Mouse (Mus musculus) CH12.LX (cell line): Measurements from ENCODE around the gene Exoc3. TPM values are rescaled to one million over a fixed set of nuclear protein-coding genes. Genes with fewer than 3 reads are reported as not detected.

Experiments
- DNase-seq: peaks from one replicate; pipeline ENCODE4 v3.0.0-alpha.2; 2013; ENCODE audit errors: extremely low read depth
- H3K27ac ChIP-seq: 2 replicates; pipeline ENCODE4 v1.5.1; 2012; ENCODE audit warnings: low read depth, mild to moderate bottlenecking, control low read depth, moderate library complexity; ENCODE audit not compliant: insufficient read depth
- H3K27me3 ChIP-seq: replicated peaks from 2 replicates; pipeline ENCODE3; 2012; ENCODE audit warnings: inconsistent platforms
- H3K36me3 ChIP-seq, 2 experiments: replicated peaks in 1 of 2; 2 replicates each; pipeline versions ENCODE3 to v1.6.1; 2012; ENCODE audit warnings: inconsistent platforms in 1 of 2, low read length in 1 of 2, mild to moderate bottlenecking in 1 of 2, mixed read lengths in 1 of 2, moderate library complexity in 1 of 2; ENCODE audit not compliant: control insufficient read depth in 1 of 2, insufficient read depth in 1 of 2
- H3K4me1 ChIP-seq, 2 experiments: 2 replicates each; pipeline ENCODE4 v1.6.1; 2012; ENCODE audit warnings: inconsistent platforms in 1 of 2, moderate library complexity in 1 of 2; ENCODE audit not compliant: insufficient read depth in 2 of 2, control insufficient read depth in 1 of 2
- H3K4me2 ChIP-seq: 2 replicates; pipeline ENCODE4 v1.6.1; 2012; ENCODE audit warnings: low read depth, mild to moderate bottlenecking, control low read depth; ENCODE audit not compliant: poor library complexity, insufficient read depth, severe bottlenecking
- H3K4me3 ChIP-seq, 3 experiments: fragments of 150-350 bp in 1 of 3; sonication (generic) in 1 of 3; replicated peaks in 1 of 3; 2 replicates each; pipeline versions ENCODE3 to v1.5.1; 2011 to 2012; ENCODE audit warnings: low read depth in 2 of 3, low read length in 2 of 3, mild to moderate bottlenecking in 2 of 3, moderate library complexity in 2 of 3, control low read depth in 1 of 3, improper control_type of control experiment in 1 of 3, inconsistent platforms in 1 of 3, mixed read lengths in 1 of 3; ENCODE audit not compliant: poor library complexity in 1 of 3
- H3K79me2 ChIP-seq: replicated peaks from 2 replicates; pipeline ENCODE4 v1.6.1; 2012; ENCODE audit warnings: mild to moderate bottlenecking, moderate library complexity; ENCODE audit not compliant: control insufficient read depth, poor library complexity, insufficient read depth, severe bottlenecking; ENCODE audit errors: extremely low read depth
- H3K9ac ChIP-seq: 2 replicates; pipeline ENCODE4 v1.6.1; 2012; ENCODE audit warnings: low read depth, mild to moderate bottlenecking, control low read depth, moderate library complexity; ENCODE audit not compliant: insufficient read depth
- H3K9me3 ChIP-seq: replicated peaks from 2 replicates; pipeline ENCODE3; 2012; ENCODE audit warnings: low read length, inconsistent platforms, mixed read lengths
- BHLHE40 ChIP-seq: IDR thresholded peaks from 2 replicates; pipeline ENCODE4 v1.6.1; 2011; ENCODE audit warnings: mild to moderate bottlenecking, low read depth, low read length, improper control_type of control experiment
- CHD1 ChIP-seq: IDR thresholded peaks from 2 replicates; pipeline ENCODE4 v1.6.1; 2012; ENCODE audit warnings: low read depth, low read length, improper control_type of control experiment, inconsistent platforms
- HCFC1 ChIP-seq: IDR thresholded peaks from 2 replicates; pipeline ENCODE4 v1.6.1; 2012; ENCODE audit warnings: low read depth, mild to moderate bottlenecking, inconsistent platforms, low read length, improper control_type of control experiment
- JUN ChIP-seq: IDR thresholded peaks from 2 replicates; pipeline ENCODE4 v1.6.1; 2011; ENCODE audit warnings: low read depth, mild to moderate bottlenecking, low read length, improper control_type of control experiment, moderate library complexity; ENCODE audit not compliant: insufficient read depth
- JUND ChIP-seq: conservative IDR thresholded peaks from 2 replicates; pipeline ENCODE4 v1.6.1; 2011; ENCODE audit warnings: low read depth, low read length, improper control_type of control experiment
- KAT2A ChIP-seq: IDR thresholded peaks from 2 replicates; pipeline ENCODE4 v1.6.1; 2012; ENCODE audit warnings: low read length, improper control_type of control experiment, inconsistent platforms; ENCODE audit not compliant: insufficient replicate concordance
- MAFK ChIP-seq: IDR thresholded peaks from 2 replicates; pipeline ENCODE4 v1.6.1; 2011; ENCODE audit warnings: low read length, improper control_type of control experiment; ENCODE audit not compliant: insufficient replicate concordance
- MXI1 ChIP-seq: IDR thresholded peaks from 2 replicates; pipeline ENCODE4 v1.6.1; 2011; ENCODE audit warnings: mild to moderate bottlenecking, low read depth, low read length, improper control_type of control experiment
- NELFE ChIP-seq: IDR thresholded peaks from 2 replicates; pipeline ENCODE4 v1.6.1; 2011; ENCODE audit warnings: low read depth, low read length, improper control_type of control experiment
- POLR2A ChIP-seq: IDR thresholded peaks from 2 replicates; pipeline ENCODE4 v1.6.1; 2011; ENCODE audit warnings: low read depth, mild to moderate bottlenecking, improper control_type of control experiment, low read length
- RAD21 ChIP-seq: IDR thresholded peaks from 2 replicates; pipeline ENCODE4 v1.6.1; 2011; ENCODE audit warnings: low read depth, mild to moderate bottlenecking, low read length, improper control_type of control experiment, moderate library complexity
- RCOR1 ChIP-seq: conservative IDR thresholded peaks from 2 replicates; pipeline ENCODE4 v1.6.1; 2012; ENCODE audit warnings: low read depth, mild to moderate bottlenecking, inconsistent platforms, low read length, improper control_type of control experiment
- TCF12 ChIP-seq: IDR thresholded peaks from 2 replicates; pipeline ENCODE4 v1.6.1; 2014; ENCODE audit warnings: low read depth, mild to moderate bottlenecking, inconsistent platforms, low read length, improper control_type of control experiment
- USF1 ChIP-seq: IDR thresholded peaks from 2 replicates; pipeline ENCODE4 v1.6.1; 2014; ENCODE audit warnings: low read depth, mild to moderate bottlenecking, inconsistent platforms, low read length, improper control_type of control experiment
- USF2 ChIP-seq: conservative IDR thresholded peaks from 2 replicates; pipeline ENCODE4 v1.6.1; 2011; ENCODE audit warnings: low read depth, low read length, improper control_type of control experiment
- ZKSCAN1 ChIP-seq: IDR thresholded peaks from 2 replicates; pipeline ENCODE4 v1.6.1; 2012; ENCODE audit warnings: low read depth, inconsistent platforms, low read length, improper control_type of control experiment, borderline replicate concordance
- ZMIZ1 ChIP-seq: IDR thresholded peaks from 2 replicates; pipeline ENCODE4 v1.6.1; 2012; ENCODE audit warnings: low read depth, mild to moderate bottlenecking, inconsistent platforms, low read length, improper control_type of control experiment
- ZNF384 ChIP-seq: IDR thresholded peaks from 2 replicates; pipeline ENCODE4 v1.6.1; 2012; ENCODE audit warnings: low read depth, low read length, improper control_type of control experiment, inconsistent platforms
- dilution Hi-C: fragments of 300-500 bp; cut with MboI; formaldehyde crosslinking; loops from 2 replicates; pipeline ENCODE4 v1.14.3; 2020; ENCODE audit warnings: low sequenced_read_pairs; ENCODE audit not compliant: extremely low pct_unique_long_range_greater_than_20kb, extremely low pct_ligation_motif_present
- in situ Hi-C: fragments of 300-500 bp; cut with MboI; formaldehyde crosslinking; loops from 3 replicates; pipeline ENCODE4 v1.14.3; 2019; ENCODE audit warnings: low sequenced_read_pairs, low pct_ligation_motif_present, low pct_unique_long_range_greater_than_20kb, mixed read lengths
- polyA plus RNA-seq: library from polyadenylated mRNA; unstranded; fragments of >175 nt; gene quantifications from 2 replicates; pipeline ENCODE4 v1.2.1, GENCODE M21; 2012; ENCODE audit warnings: low read depth; ENCODE audit not compliant: insufficient read length
- total RNA-seq, 2 experiments: library from RNA; depleted of rRNA; stranded (reverse); fragments of 300-350 nt in 1 of 2; fragments of >200 nt in 1 of 2; gene quantifications; 2 replicates each; pipeline ENCODE4 v1.2.3; 2012 to 2014

The Exoc3 gene
- total and polyA plus RNA-seq, 3 experiments, result 23.3 to 28.9 (median 26.5) TPM

- no peaks in the 10 kb centered on the region for H3K27me3 ChIP-seq
- no peak overlapping the region for H3K4me3 ChIP-seq
- no peak overlapping the region for H3K4me2 ChIP-seq
- no peaks in the 10 kb centered on the region for H3K79me2 ChIP-seq
- peaks cover 22 to 59% of the 10 kb centered on the region in 2 experiments for H3K36me3 ChIP-seq
- H3K27ac ChIP-seq, result no peak overlapping the region
- no peak for DNase-seq
- no peak overlapping the region for H3K9ac ChIP-seq
- TF ChIP-seq MXI1, result no peak
- TF ChIP-seq NELFE, result no peak
- TF ChIP-seq RCOR1, result no peak
- TF ChIP-seq CHD1, result no peak
- TF ChIP-seq KAT2A, result no peak
- TF ChIP-seq HCFC1, result no peak
- no peak for TF ChIP-seq USF2
- no peak for TF ChIP-seq BHLHE40
- no peak for TF ChIP-seq USF1
- TF ChIP-seq JUN, result no peak
- TF ChIP-seq ZNF384, result no peak
- TF ChIP-seq POLR2A, result no peak
- no peak for TF ChIP-seq MAFK
- no peak for TF ChIP-seq JUND
- no peak for TF ChIP-seq RAD21
- TF ChIP-seq ZKSCAN1, result no peak
- dilution Hi-C loops (no loop called here), in situ Hi-C loops (no loop called here)
- H3K9me3 ChIP-seq, result no peaks in the 10 kb centered on the region
- no peaks in the 10 kb centered on the region for H3K4me1 ChIP-seq
Measured at GRCm38 (mm10) chr13:74169446-74170164, 38.9 kb downstream of the Exoc3 start.

GRCm38 (mm10) chr13:74167492-74167891 lies 41.0 kb downstream of the Exoc3 start:
- Histone ChIP-seq H3K27ac (no peak overlapping the region), H3K27me3 (no peaks in the 10 kb centered on the region), H3K4me2 (no peak overlapping the region), H3K9me3 (no peaks in the 10 kb centered on the region), H3K36me3 (peaks cover 7 to 38% of the 10 kb centered on the region in 2 experiments), H3K4me3 (no peak overlapping the region), H3K79me2 (no peaks in the 10 kb centered on the region), H3K4me1 (no peaks in the 10 kb centered on the region), H3K9ac (no peak overlapping the region)
- TF ChIP-seq ZMIZ1, result no peak
- no peak for TF ChIP-seq TCF12
- TF ChIP-seq ZKSCAN1, result no peak
- TF ChIP-seq RAD21, result no peak
- TF ChIP-seq USF2, result no peak
- TF ChIP-seq NELFE, result no peak
- dilution Hi-C loops (no loop called here), in situ Hi-C loops (no loop called here)
- no peak for DNase-seq
